Mouse (Mus musculus): ENCODE measurements around the gene Tmem79.

GRCm38 (mm10) chr3:88291970-88292369, 44.0 kb downstream of the Tmem79 start:
- TF ChIP-seq TAL1 (IDR thresholded peaks at IDR 0.05; ENCODE audit: low read length), result no peak
- no peak for TF ChIP-seq GATA1 (IDR thresholded peaks at IDR 0.05; ENCODE audit: low read length)

Measured in erythroblast, embryonic 14.5 days (primary cell).